Mouse (Mus musculus): ENCODE data around the gene Sox15. TPM values are rescaled to one million over a fixed set of nuclear protein-coding genes. Genes with fewer than 3 reads are reported as not detected.

Sox15 gene
- 0.13 TPM in 1 of 2 replicates, not detected in the other for polyA plus RNA-seq (2015; fragmentation: Nextera tagmentation; extraction: Ambion mirVana)

DNA sequence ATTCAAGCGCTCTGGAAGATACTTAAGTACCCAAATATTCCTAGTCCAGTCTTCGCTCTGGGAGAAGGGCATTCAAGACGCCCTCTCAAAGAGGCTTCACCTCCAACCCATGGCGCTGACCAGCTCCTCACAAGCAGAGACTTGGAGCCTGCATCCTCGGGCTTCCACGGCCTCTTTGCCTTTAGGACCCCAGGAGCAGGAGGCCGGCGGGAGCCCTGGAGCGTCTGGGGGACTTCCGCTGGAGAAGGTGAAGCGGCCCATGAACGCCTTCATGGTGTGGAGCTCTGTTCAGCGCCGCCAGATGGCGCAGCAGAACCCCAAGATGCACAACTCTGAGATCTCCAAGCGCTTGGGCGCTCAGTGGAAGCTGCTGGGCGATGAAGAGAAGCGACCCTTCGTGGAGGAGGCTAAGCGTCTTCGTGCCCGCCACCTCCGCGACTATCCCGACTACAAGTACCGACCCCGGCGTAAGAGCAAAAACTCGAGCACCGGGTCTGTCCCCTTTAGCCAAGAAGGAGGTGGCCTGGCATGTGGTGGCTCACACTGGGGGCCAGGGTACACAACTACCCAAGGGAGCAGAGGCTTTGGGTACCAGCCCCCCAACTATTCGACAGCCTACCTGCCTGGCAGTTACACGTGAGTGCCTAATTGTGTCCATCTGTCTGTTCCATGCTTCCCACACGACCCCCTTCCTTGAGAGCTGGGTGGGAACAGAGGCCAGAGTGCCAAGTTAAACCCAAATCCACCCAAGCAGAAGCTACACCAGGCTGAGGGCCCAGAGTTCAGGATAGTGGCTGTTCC is at the start of gene Sox15:
Gene Sox15 (plus strand): TSS at position 51 of the 801 bp plus-strand sequence.
- Histone ChIP-seq H3K9me3 (ENCODE audit: low read length) (no peaks in the 10 kb centered on the region), H3K9ac (replicated peaks) (no peak within 1 kb of the TSS), H3K27ac (ENCODE audit: low read depth) (peak within 1 kb of the TSS; percentile 49), H3K27me3 (ENCODE audit: insufficient read depth, low read length) (no peaks in the 10 kb centered on the region), H3K4me3 (ENCODE audit: low read depth, low read length) (no peak within 1 kb of the TSS), H3K4me2 (ENCODE audit: low read depth, low read length) (0 out of 2 replicates have a peak within 1 kb of the TSS, but pooled peaks have one; percentile 9), H3K4me1 (ENCODE audit: insufficient read depth) (peaks cover 5% of the 10 kb centered on the region), H3K36me3 (replicated peaks; ENCODE audit: insufficient read depth, low read length) (peaks cover 56% of the 10 kb centered on the region)
- TF ChIP-seq EP300 (IDR thresholded peaks at IDR 0.05; ENCODE audit: low read depth) (no peak), CTCF (IDR thresholded peaks at IDR 0.05; ENCODE audit: low read depth) (peak; percentile 81)
- DNase-seq (peak; percentile 71), ATAC-seq (peak; percentile 60)
- 36% methylated on average over 34 of the region's 34 CpGs for WGBS (ENCODE audit: insufficient replicate concordance)

- H3K4me2 ChIP-seq (ENCODE audit: low read depth, low read length), result peak within 1 kb of the TSS; percentile 100
- peak; percentile 89 for ATAC-seq
- H3K4me1 ChIP-seq (ENCODE audit: insufficient read depth), result peaks cover 31% of the 10 kb centered on the region
- 2% methylated on average over 32 of the region's 32 CpGs for WGBS (ENCODE audit: insufficient replicate concordance)
- TF ChIP-seq CTCF (IDR thresholded peaks at IDR 0.05; ENCODE audit: low read depth) (no peak), EP300 (IDR thresholded peaks at IDR 0.05; ENCODE audit: low read depth) (peak; percentile 38)
- peak within 1 kb of the TSS; percentile 76 for H3K27ac ChIP-seq (ENCODE audit: low read depth)
- H3K9me3 ChIP-seq (ENCODE audit: low read length), result no peaks in the 10 kb centered on the region
- peaks cover 7% of the 10 kb centered on the region; the same call in 1 of the 2 replicates for H3K27me3 ChIP-seq (ENCODE audit: insufficient read depth, low read length)
- peak within 1 kb of the TSS; percentile 67 for H3K9ac ChIP-seq (replicated peaks)
- H3K4me3 ChIP-seq (ENCODE audit: low read depth, low read length), result peak within 1 kb of the TSS; percentile 59
- no peaks in the 10 kb centered on the region for H3K36me3 ChIP-seq (replicated peaks; ENCODE audit: insufficient read depth, low read length)
- DNase-seq, result peak; percentile 86
These were observed 49.2 kb upstream of the Sox15 start, which contains the start of gene Atp1b2 for GRCm38 (mm10) chr11:69605726-69606490. Atp1b2 (minus strand) TSS chr11:69605942.

DNA sequence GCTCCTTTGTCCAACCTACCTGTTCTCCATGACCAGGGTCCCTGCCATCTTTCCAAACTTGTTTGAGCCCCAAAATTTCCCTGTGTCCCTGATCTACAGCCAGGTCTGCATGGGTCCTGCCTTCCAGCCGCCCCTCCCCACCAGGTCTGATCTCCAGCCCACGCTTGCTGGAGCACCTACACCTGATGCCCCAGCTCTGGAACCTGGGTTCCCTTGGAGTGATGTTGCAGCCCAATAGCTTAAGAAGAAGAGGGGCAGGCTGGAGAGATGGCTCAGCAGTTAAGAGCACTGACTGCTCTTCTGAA is 48.7 kb upstream of the Sox15 start:
- ATAC-seq (no peak), DNase-seq (no peak)
- 68% methylated on average over 2 of the region's 2 CpGs for WGBS (ENCODE audit: insufficient replicate concordance)
- TF ChIP-seq CTCF (IDR thresholded peaks at IDR 0.05; ENCODE audit: low read depth) (no peak), EP300 (IDR thresholded peaks at IDR 0.05; ENCODE audit: low read depth) (no peak)
- H3K36me3 ChIP-seq (replicated peaks; ENCODE audit: insufficient read depth, low read length), result no peaks in the 10 kb centered on the region
- H3K9me3 ChIP-seq (ENCODE audit: low read length), result no peaks in the 10 kb centered on the region
- H3K4me2 ChIP-seq (ENCODE audit: low read depth, low read length), result peak overlapping the region; percentile 100
- peak overlapping the region; percentile 67 for H3K9ac ChIP-seq (replicated peaks)
- H3K4me3 ChIP-seq (ENCODE audit: low read depth, low read length), result peak overlapping the region; percentile 59
- H3K4me1 ChIP-seq (ENCODE audit: insufficient read depth), result peaks cover 28% of the 10 kb centered on the region
- peaks cover 7% of the 10 kb centered on the region; the same call in 1 of the 2 replicates for H3K27me3 ChIP-seq (ENCODE audit: insufficient read depth, low read length)
- peak overlapping the region; percentile 76 for H3K27ac ChIP-seq (ENCODE audit: low read depth)

GRCm38 (mm10) chr11:69606832-69607231 is 48.3 kb upstream of the Sox15 start:
- no peaks in the 10 kb centered on the region for H3K36me3 ChIP-seq (replicated peaks; ENCODE audit: insufficient read depth, low read length)

GRCm38 (mm10) chr11:69608525-69608924 is 46.6 kb upstream of the Sox15 start:
- WGBS (ENCODE audit: insufficient replicate concordance), result 62% methylated on average over 3 of the region's 3 CpGs
- DNase-seq, result no peak
- TF ChIP-seq CTCF (IDR thresholded peaks at IDR 0.05; ENCODE audit: low read depth), result no peak
- no peak for TF ChIP-seq EP300 (IDR thresholded peaks at IDR 0.05; ENCODE audit: low read depth)
- peak overlapping the region; percentile 7; the same call in 1 of the 2 replicates for H3K27ac ChIP-seq (ENCODE audit: low read depth)
- no peaks in the 10 kb centered on the region for H3K36me3 ChIP-seq (replicated peaks; ENCODE audit: insufficient read depth, low read length)
- peaks cover 7% of the 10 kb centered on the region; the same call in 1 of the 2 replicates for H3K27me3 ChIP-seq (ENCODE audit: insufficient read depth, low read length)
- H3K4me2 ChIP-seq (ENCODE audit: low read depth, low read length), result no peak overlapping the region
- no peak overlapping the region for H3K9ac ChIP-seq (replicated peaks)
- ATAC-seq, result no peak
- H3K4me3 ChIP-seq (ENCODE audit: low read depth, low read length), result no peak overlapping the region
- H3K4me1 ChIP-seq (ENCODE audit: insufficient read depth), result peaks cover 16% of the 10 kb centered on the region
- H3K9me3 ChIP-seq (ENCODE audit: low read length), result no peaks in the 10 kb centered on the region

More at GRCm38 (mm10) chr11:69606832-69607231, 48.3 kb upstream of the Sox15 start:
- H3K4me1 ChIP-seq (ENCODE audit: insufficient read depth), result peaks cover 24% of the 10 kb centered on the region
- peaks cover 7% of the 10 kb centered on the region; the same call in 1 of the 2 replicates for H3K27me3 ChIP-seq (ENCODE audit: insufficient read depth, low read length)
- H3K4me3 ChIP-seq (ENCODE audit: low read depth, low read length), result no peak overlapping the region
- TF ChIP-seq EP300 (IDR thresholded peaks at IDR 0.05; ENCODE audit: low read depth) (no peak), CTCF (IDR thresholded peaks at IDR 0.05; ENCODE audit: low read depth) (no peak)
- H3K9me3 ChIP-seq (ENCODE audit: low read length), result no peaks in the 10 kb centered on the region
- DNase-seq, result no peak
- H3K9ac ChIP-seq (replicated peaks), result no peak overlapping the region
- ATAC-seq, result no peak
- H3K4me2 ChIP-seq (ENCODE audit: low read depth, low read length), result no peak overlapping the region
- WGBS (ENCODE audit: insufficient replicate concordance), result 76% methylated on average over 2 of the region's 2 CpGs
- no peak overlapping the region for H3K27ac ChIP-seq (ENCODE audit: low read depth)

- no peaks in the 10 kb centered on the region for H3K36me3 ChIP-seq (replicated peaks; ENCODE audit: insufficient read depth, low read length)
- ATAC-seq, result no peak
- no peak overlapping the region for H3K4me3 ChIP-seq (ENCODE audit: low read depth, low read length)
- no peak overlapping the region for H3K27ac ChIP-seq (ENCODE audit: low read depth)
- TF ChIP-seq CTCF (IDR thresholded peaks at IDR 0.05; ENCODE audit: low read depth) (no peak), EP300 (IDR thresholded peaks at IDR 0.05; ENCODE audit: low read depth) (peak; percentile 76)
- peaks cover 7% of the 10 kb centered on the region; the same call in 1 of the 2 replicates for H3K27me3 ChIP-seq (ENCODE audit: insufficient read depth, low read length)
- H3K9ac ChIP-seq (replicated peaks), result no peak overlapping the region
- H3K9me3 ChIP-seq (ENCODE audit: low read length), result no peaks in the 10 kb centered on the region
- WGBS (ENCODE audit: insufficient replicate concordance), result 45% methylated on average over 7 of the region's 7 CpGs
- no peak overlapping the region for H3K4me2 ChIP-seq (ENCODE audit: low read depth, low read length)
- H3K4me1 ChIP-seq (ENCODE audit: insufficient read depth), result peaks cover 18% of the 10 kb centered on the region
- no peak for DNase-seq
These were observed 45.7 kb upstream of the Sox15 start for GRCm38 (mm10) chr11:69609416-69609815.
